Mouse (Mus musculus) embryonic fibroblast, embryonic 13.5 days (primary cell): ENCODE results near the gene Gm20388. TPM values are rescaled to one million over a fixed set of nuclear protein-coding genes. Genes with fewer than 3 reads are reported as not detected.

Experiments
- H3K27ac ChIP-seq: 2 replicates; pipeline ENCODE4 v1.5.1; 2012; ENCODE audit warnings: low read length, control low read depth, inconsistent platforms; ENCODE audit not compliant: insufficient read depth
- H3K4me1 ChIP-seq: 2 replicates; pipeline ENCODE4 v1.6.1; 2011; ENCODE audit warnings: low read length; ENCODE audit not compliant: control insufficient read depth, insufficient read depth
- H3K4me3 ChIP-seq: 2 replicates; pipeline ENCODE4 v1.5.1; 2011; ENCODE audit warnings: mild to moderate bottlenecking, control low read depth, low read length; ENCODE audit not compliant: insufficient read depth
- CTCF ChIP-seq: IDR thresholded peaks from 2 replicates; pipeline ENCODE4 v1.5.1; 2011; ENCODE audit warnings: mild to moderate bottlenecking, control low read depth, low read length, moderate library complexity, borderline replicate concordance; ENCODE audit not compliant: insufficient read depth
- POLR2A ChIP-seq: IDR thresholded peaks from 2 replicates; pipeline ENCODE4 v1.6.1; 2011; ENCODE audit warnings: low read depth, mild to moderate bottlenecking, control low read depth, low read length, moderate library complexity
- polyA plus RNA-seq: library from polyadenylated mRNA; stranded (reverse); fragments of >200 nt; gene quantifications from 2 replicates; pipeline ENCODE4 v1.2.4, GENCODE M21; 2011; ENCODE audit warnings: low read depth; ENCODE audit not compliant: missing spikeins, insufficient read length

The Gm20388 gene
- polyA plus RNA-seq, 1 experiment, result 82.8 TPM

- no peak for TF ChIP-seq POLR2A
- TF ChIP-seq CTCF, result no peak
- peaks cover 6% of the 10 kb centered on the region for H3K4me1 ChIP-seq
- no peak overlapping the region for H3K4me3 ChIP-seq
- no peak overlapping the region for H3K27ac ChIP-seq
Observed at GRCm38 (mm10) chr8:123666832-123667231, 3756.2 kb downstream of the Gm20388 start.

DNA sequence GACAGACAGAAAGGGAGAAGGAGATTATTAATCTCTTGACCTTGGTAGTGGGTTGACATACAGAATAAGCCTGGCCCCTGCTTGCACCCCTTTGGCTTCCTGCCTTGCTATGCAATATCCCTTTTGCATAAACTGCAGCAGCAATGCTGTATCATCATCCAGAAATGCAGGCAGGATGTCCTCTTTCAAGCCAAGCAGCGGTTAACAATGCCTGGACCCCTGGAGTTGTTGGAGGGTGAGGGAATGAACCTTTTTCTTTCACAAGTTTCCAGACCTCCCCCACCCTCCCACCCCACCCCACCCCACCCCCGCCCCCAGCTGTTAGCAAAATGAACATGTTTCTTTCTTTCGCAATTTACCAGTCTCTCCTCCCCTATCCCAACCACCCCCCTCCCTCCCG, 3758.0 kb downstream of the Gm20388 start:
- TF ChIP-seq POLR2A (no peak), CTCF (no peak)

DNA sequence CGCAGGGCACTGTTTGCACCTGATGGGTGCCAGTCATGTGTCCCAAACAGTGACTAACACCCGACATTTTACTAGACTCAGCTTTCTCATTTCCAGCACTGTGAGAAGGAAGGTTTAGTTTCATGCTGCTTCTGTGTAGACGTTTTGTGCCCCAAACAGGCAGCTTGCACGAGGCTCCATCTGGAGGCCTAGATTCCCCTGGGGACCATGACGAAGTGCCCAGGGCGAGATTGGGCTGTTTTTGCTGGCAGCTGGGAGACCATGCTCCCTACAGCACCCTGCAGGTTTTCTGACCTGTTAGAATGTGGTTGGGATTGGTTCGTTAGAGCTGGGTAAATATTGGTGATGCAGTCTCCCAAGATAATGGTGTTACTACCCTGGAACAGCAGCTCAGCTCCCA, 3760.1 kb downstream of the Gm20388 start:
- Histone ChIP-seq H3K4me3 (no peak overlapping the region), H3K27ac (no peak overlapping the region), H3K4me1 (peaks cover 6% of the 10 kb centered on the region)
- TF ChIP-seq POLR2A (no peak), CTCF (no peak)

More for the DNA sequence above, 3758.0 kb downstream of the Gm20388 start:
- Histone ChIP-seq H3K4me1 (peaks cover 6% of the 10 kb centered on the region), H3K27ac (no peak overlapping the region), H3K4me3 (no peak overlapping the region)

- TF ChIP-seq POLR2A, result no peak
- no peak for TF ChIP-seq CTCF
- Histone ChIP-seq H3K27ac (no peak overlapping the region), H3K4me3 (no peak overlapping the region), H3K4me1 (peaks cover 6% of the 10 kb centered on the region)
Observed at GRCm38 (mm10) chr8:123671454-123671853, 3760.8 kb downstream of the Gm20388 start.

GRCm38 (mm10) chr8:123672648-123673047, 3762.0 kb downstream of the Gm20388 start:
- TF ChIP-seq CTCF, result no peak
- no peak for TF ChIP-seq POLR2A
- H3K4me1 ChIP-seq, result peaks cover 6% of the 10 kb centered on the region
- no peak overlapping the region for H3K27ac ChIP-seq
- no peak overlapping the region for H3K4me3 ChIP-seq

- Histone ChIP-seq H3K4me3 (no peak overlapping the region), H3K4me1 (no peaks in the 10 kb centered on the region), H3K27ac (no peak overlapping the region)
- TF ChIP-seq CTCF (no peak), POLR2A (no peak)
Observed at GRCm38 (mm10) chr8:123675611-123676010, 3765.0 kb downstream of the Gm20388 start.

- no peaks in the 10 kb centered on the region for H3K4me1 ChIP-seq
Observed at GRCm38 (mm10) chr8:123678390-123678789, 3767.7 kb downstream of the Gm20388 start.

GRCm38 (mm10) chr8:123682073-123682761, 3771.6 kb downstream of the Gm20388 start:
- H3K27ac ChIP-seq, result no peak overlapping the region
- H3K4me3 ChIP-seq, result no peak overlapping the region
- no peak for TF ChIP-seq CTCF
- no peak for TF ChIP-seq POLR2A
- no peaks in the 10 kb centered on the region for H3K4me1 ChIP-seq

More at GRCm38 (mm10) chr8:123678390-123678789, 3767.7 kb downstream of the Gm20388 start:
- no peak overlapping the region for H3K4me3 ChIP-seq
- TF ChIP-seq CTCF (no peak), POLR2A (no peak)
- H3K27ac ChIP-seq, result no peak overlapping the region

DNA sequence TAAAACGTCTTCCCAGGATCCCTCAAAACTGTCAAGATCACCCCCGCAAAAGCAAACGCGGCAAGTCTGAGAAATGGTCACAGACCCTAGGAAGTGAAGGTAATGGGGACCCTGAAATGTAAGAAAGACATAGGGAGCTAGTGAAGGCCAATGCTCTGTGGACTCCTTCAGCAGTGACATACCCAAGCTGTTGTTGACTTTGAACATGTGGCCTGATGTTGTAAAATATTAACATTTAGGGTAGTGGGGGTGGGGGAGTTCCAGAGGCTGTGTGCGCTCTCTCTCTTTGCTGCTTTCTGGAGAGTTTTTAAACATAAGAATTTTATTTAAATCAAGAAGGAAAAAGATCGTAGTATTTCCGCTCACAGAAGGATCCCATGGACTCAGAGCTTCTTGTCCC, 3772.7 kb downstream of the Gm20388 start:
- no peak for TF ChIP-seq CTCF
- TF ChIP-seq POLR2A, result no peak
- Histone ChIP-seq H3K4me1 (no peaks in the 10 kb centered on the region), H3K4me3 (no peak overlapping the region), H3K27ac (no peak overlapping the region)

DNA sequence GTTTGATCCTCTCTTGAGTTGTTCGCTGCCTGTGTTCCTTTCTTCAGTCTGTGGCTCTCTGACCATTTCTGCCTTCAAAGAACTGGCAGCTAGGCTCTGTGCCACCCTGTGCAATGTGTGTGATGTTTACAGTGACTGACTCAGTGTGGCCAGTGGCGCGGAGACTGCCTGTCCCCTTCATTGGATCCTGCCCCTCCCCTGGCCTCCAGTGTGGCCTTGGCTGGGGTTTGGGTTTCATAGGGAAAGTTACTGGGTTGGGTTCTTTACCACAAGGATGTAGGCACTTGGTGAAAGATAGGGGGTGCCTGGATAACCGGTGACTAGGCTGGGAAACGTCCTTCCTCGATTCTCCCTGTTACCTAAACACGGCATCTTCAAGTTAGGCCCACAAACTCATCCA, 3774.2 kb downstream of the Gm20388 start:
- no peaks in the 10 kb centered on the region for H3K4me1 ChIP-seq
- TF ChIP-seq CTCF (no peak), POLR2A (no peak)
- H3K27ac ChIP-seq, result no peak overlapping the region
- H3K4me3 ChIP-seq, result no peak overlapping the region

- TF ChIP-seq CTCF, result no peak
- TF ChIP-seq POLR2A, result no peak
Observed at GRCm38 (mm10) chr8:123685477-123685876, 3774.8 kb downstream of the Gm20388 start.

More at GRCm38 (mm10) chr8:123685477-123685876, 3774.8 kb downstream of the Gm20388 start:
- Histone ChIP-seq H3K27ac (no peak overlapping the region), H3K4me3 (no peak overlapping the region), H3K4me1 (no peaks in the 10 kb centered on the region)
